Mouse (Mus musculus) C2C12 (cell line): Measurements from ENCODE around the gene Bms1.

Experiments used
- CEBPB ChIP-seq: IDR thresholded peaks from one replicate; pipeline ENCODE4 v1.6.1; 2011; ENCODE audit warnings: low read depth, mild to moderate bottlenecking, control low read depth, moderate library complexity
- CTCF ChIP-seq: IDR thresholded peaks from one replicate; pipeline ENCODE4 v1.5.1; 2011; ENCODE audit not compliant: control insufficient read depth, insufficient read depth, insufficient read length
- FOSL1 ChIP-seq: IDR thresholded peaks from one replicate; pipeline ENCODE4 v1.8.0; 2011; ENCODE audit warnings: mild to moderate bottlenecking, low read length; ENCODE audit not compliant: poor library complexity, insufficient read depth, severe bottlenecking
- MAX ChIP-seq: IDR thresholded peaks from one replicate; pipeline ENCODE4 v1.6.1; 2011; ENCODE audit warnings: mild to moderate bottlenecking, control low read depth
- USF1 ChIP-seq: IDR thresholded peaks from one replicate; pipeline ENCODE4 v1.6.1; 2011; ENCODE audit warnings: low read depth, mild to moderate bottlenecking, control low read depth, moderate library complexity

GRCm38 (mm10) chr6:118380630-118381029, 38.6 kb downstream of the Bms1 start:
- TF ChIP-seq CTCF (no peak), FOSL1 (no peak), USF1 (no peak), MAX (no peak), CEBPB (no peak)
